Mouse (Mus musculus): ENCODE measurements around the gene Necab2. TPM values are rescaled to one million over a fixed set of nuclear protein-coding genes. Genes with fewer than 3 reads are reported as not detected.

Necab2 gene
- total and polyA plus RNA-seq, 2 experiments from 2014 or later = 61.5 to 70.9 TPM

GRCm38 (mm10) chr8:119516674-119517073, 70.2 kb downstream of the Necab2 start:
- Histone ChIP-seq H3K4me2 (ENCODE audit: low read depth, low read length) (no peak overlapping the region), H3K36me3 (ENCODE audit: insufficient read depth, low read length) (peaks cover 76% of the 10 kb centered on the region), H3K9me3 (ENCODE audit: low read length) (no peaks in the 10 kb centered on the region), H3K4me1 (ENCODE audit: insufficient read depth, low read length) (no peaks in the 10 kb centered on the region), H3K27ac (no peak overlapping the region), H3K4me3 (ENCODE audit: low read length) (no peak overlapping the region), H3K27me3 (ENCODE audit: insufficient read depth, low read length) (no peaks in the 10 kb centered on the region), H3K9ac (replicated peaks; ENCODE audit: low read length) (no peak overlapping the region)
- no peak for ATAC-seq
- peak; percentile 59 for DNase-seq (ENCODE audit: low spot score)
- 23% methylated on average over 5 of the region's 5 CpGs for WGBS
- no peak for TF ChIP-seq CTCF (IDR thresholded peaks at IDR 0.05; ENCODE audit: low read depth)

GRCm38 (mm10) chr8:119520102-119520501, 73.6 kb downstream of the Necab2 start:
- ATAC-seq (no peak), DNase-seq (ENCODE audit: low spot score) (peak; percentile 56)
- Histone ChIP-seq H3K4me1 (ENCODE audit: insufficient read depth, low read length) (no peaks in the 10 kb centered on the region), H3K9ac (replicated peaks; ENCODE audit: low read length) (no peak overlapping the region), H3K27me3 (ENCODE audit: insufficient read depth, low read length) (no peaks in the 10 kb centered on the region), H3K4me2 (ENCODE audit: low read depth, low read length) (no peak overlapping the region), H3K4me3 (ENCODE audit: low read length) (no peak overlapping the region), H3K9me3 (ENCODE audit: low read length) (no peaks in the 10 kb centered on the region), H3K27ac (no peak overlapping the region), H3K36me3 (ENCODE audit: insufficient read depth, low read length) (peaks cover 78% of the 10 kb centered on the region)
- 74% methylated on average over 7 of the region's 7 CpGs for WGBS
- peak; percentile 67 for TF ChIP-seq CTCF (IDR thresholded peaks at IDR 0.05; ENCODE audit: low read depth)

Other genes starting within 250 kb of the Necab2 start
- gene Hsbp1, start 102.2 kb upstream of the Necab2 start, total RNA-seq (2014; rRNA removed) = 297 and 301 TPM in 2 replicates
- 995 and 1,006 TPM in 2 replicates for gene Hsbp1, start 102.2 kb upstream of the Necab2 start, polyA plus RNA-seq (2015; fragmentation: Nextera tagmentation; extraction: Ambion mirVana)
- 36.6 and 37.2 TPM in 2 replicates for gene Mlycd, start 51.8 kb upstream of the Necab2 start, total RNA-seq (2014; rRNA removed)
- gene Mlycd, start 51.8 kb upstream of the Necab2 start, polyA plus RNA-seq (2015; fragmentation: Nextera tagmentation; extraction: Ambion mirVana) = 20.0 TPM in 2 replicates
- gene Osgin1, start 12.6 kb upstream of the Necab2 start, total RNA-seq (2014; rRNA removed) = not detected in 2 replicates
- 0.29 and 0.45 TPM in 2 replicates for gene Osgin1, start 12.6 kb upstream of the Necab2 start, polyA plus RNA-seq (2015; fragmentation: Nextera tagmentation; extraction: Ambion mirVana)
- not detected in 2 replicates for gene Slc38a8, start 55.0 kb downstream of the Necab2 start, total RNA-seq (2014; rRNA removed)
- 0.10 TPM in 1 of 2 replicates, not detected in the other for gene Slc38a8, start 55.0 kb downstream of the Necab2 start, polyA plus RNA-seq (2015; fragmentation: Nextera tagmentation; extraction: Ambion mirVana)
- gene Mbtps1, start 112.0 kb downstream of the Necab2 start, total RNA-seq (2014; rRNA removed) = 52.9 and 90.6 TPM in 2 replicates
- gene Mbtps1, start 112.0 kb downstream of the Necab2 start, polyA plus RNA-seq (2015; fragmentation: Nextera tagmentation; extraction: Ambion mirVana) = 42.6 and 44.9 TPM in 2 replicates
- 127 and 144 TPM in 2 replicates for gene Hsdl1, start 128.5 kb downstream of the Necab2 start, total RNA-seq (2014; rRNA removed)
- 114 and 126 TPM in 2 replicates for gene Hsdl1, start 128.5 kb downstream of the Necab2 start, polyA plus RNA-seq (2015; fragmentation: Nextera tagmentation; extraction: Ambion mirVana)
- gene Dnaaf1, start 128.5 kb downstream of the Necab2 start, total RNA-seq (2014; rRNA removed) = 0.04 TPM in 1 of 2 replicates, not detected in the other
- gene Dnaaf1, start 128.5 kb downstream of the Necab2 start, polyA plus RNA-seq (2015; fragmentation: Nextera tagmentation; extraction: Ambion mirVana) = 0.42 and 0.48 TPM in 2 replicates
- gene Taf1c, start 158.5 kb downstream of the Necab2 start, total RNA-seq (2014; rRNA removed) = 19.8 and 29.7 TPM in 2 replicates
- 7.9 and 9.4 TPM in 2 replicates for gene Taf1c, start 158.5 kb downstream of the Necab2 start, polyA plus RNA-seq (2015; fragmentation: Nextera tagmentation; extraction: Ambion mirVana)
- 0.63 and 1.0 TPM in 2 replicates for gene Adad2, start 166.0 kb downstream of the Necab2 start, total RNA-seq (2014; rRNA removed)
- gene Adad2, start 166.0 kb downstream of the Necab2 start, polyA plus RNA-seq (2015; fragmentation: Nextera tagmentation; extraction: Ambion mirVana) = 0.11 TPM in 1 of 2 replicates, not detected in the other
- gene Kcng4, start 189.0 kb downstream of the Necab2 start, total RNA-seq (2014; rRNA removed) = 0.11 and 0.73 TPM in 2 replicates
- 0.19 and 0.21 TPM in 2 replicates for gene Kcng4, start 189.0 kb downstream of the Necab2 start, polyA plus RNA-seq (2015; fragmentation: Nextera tagmentation; extraction: Ambion mirVana)
- gene Wfdc1, start 219.6 kb downstream of the Necab2 start, total RNA-seq (2014; rRNA removed) = 20.6 and 24.1 TPM in 2 replicates
- 10.6 and 12.0 TPM in 2 replicates for gene Wfdc1, start 219.6 kb downstream of the Necab2 start, polyA plus RNA-seq (2015; fragmentation: Nextera tagmentation; extraction: Ambion mirVana)

Measured in hindbrain, postnatal 0 days (tissue).